Mouse (Mus musculus): ENCODE data around the gene Ccdc182.

GRCm38 (mm10) chr11:88337926-88338325 is 44.1 kb downstream of the Ccdc182 start:
- TF ChIP-seq CTCF (conservative IDR thresholded peaks at IDR 0.05; ENCODE audit: low read length) = no peak
- TF ChIP-seq POU5F1 (IDR thresholded peaks at IDR 0.05; ENCODE audit: borderline replicate concordance, low read length) = no peak
- no peak for TF ChIP-seq NANOG (IDR thresholded peaks at IDR 0.05; ENCODE audit: borderline replicate concordance, low read length)
